Mouse (Mus musculus) heart, postnatal 36 days (tissue): Measurements from ENCODE around the gene Fen1. TPM values are rescaled to one million over a fixed set of nuclear protein-coding genes. Genes with fewer than 3 reads are reported as not detected.

ENCODE experiments used
- DNase-seq, 2 experiments: peaks; one replicate each; pipeline ENCODE4 v3.0.0; 2021 to 2022
- intact Hi-C: fragments of 180-260 bp; cut with DNase I; formaldehyde crosslinking; loops from one replicate; pipeline ENCODE4 v1.15.1; 2025
- total RNA-seq, 2 experiments: library from RNA; stranded (reverse); gene quantifications; 2 replicates each; pipeline ENCODE4 v1.2.3; 2021

Fen1 gene
- total RNA-seq, result 1 to 10 TPM; 4.7 TPM

DNA sequence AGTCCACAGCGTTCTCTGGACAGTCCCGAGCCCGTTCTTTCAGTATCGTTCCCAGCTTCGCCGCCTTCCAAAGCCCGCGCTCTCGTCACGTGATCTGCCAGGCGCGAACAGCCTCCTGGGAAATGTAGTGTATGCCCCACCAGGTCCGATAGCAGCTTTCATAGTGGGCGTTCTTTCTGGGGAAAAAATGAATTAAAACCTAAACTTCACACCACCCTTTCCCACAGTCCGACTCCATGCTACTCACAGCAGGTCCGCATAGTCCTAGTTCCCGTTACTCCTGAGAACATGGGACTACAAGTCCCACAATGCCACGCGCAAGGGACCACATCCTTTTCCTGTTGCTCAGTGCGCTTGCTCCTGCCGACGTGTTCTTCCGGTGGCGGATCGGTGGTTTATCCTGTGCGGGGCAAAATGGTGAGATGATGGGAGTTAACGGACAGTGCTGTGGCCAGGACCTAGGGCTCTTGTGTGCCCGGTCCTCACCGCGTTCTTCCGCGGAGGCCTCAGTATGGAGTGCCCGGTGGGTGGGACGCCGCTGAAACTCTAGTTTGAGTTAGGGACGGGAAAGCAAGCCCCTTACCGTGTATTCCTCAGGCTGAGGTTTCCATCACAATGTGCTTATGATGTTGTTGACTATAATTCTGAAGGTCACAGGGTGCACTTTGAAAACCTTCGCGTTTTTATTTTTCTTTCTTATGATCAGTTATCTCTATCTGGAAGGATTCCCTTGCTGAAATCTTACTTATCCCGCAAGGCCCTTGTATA, at the start of gene Fen1, which contains the start of gene Tmem258:
Gene Fen1, minus strand, starts transcription at position 322 of the 768 bp plus-strand sequence.
Gene Tmem258, plus strand, starts transcription at position 167 of the 768 bp plus-strand sequence.
- intact Hi-C loops, result loop anchor here (2.0 kb wide), 1 partner anchor 19 kb away; no protein-coding TSS in a partner anchor

GRCm38 (mm10) chr19:10248128-10248527, 44.2 kb upstream of the Fen1 start:
- no peak for DNase-seq
- intact Hi-C loops, result no loop called here

More for the DNA sequence above, at the start of gene Fen1, which contains the start of gene Tmem258:
- DNase-seq, result peak; percentile 95 to 96

- intact Hi-C loops, result no loop called here
- no peak for DNase-seq
Measured at GRCm38 (mm10) chr19:10247165-10247564, 43.2 kb upstream of the Fen1 start.

- peak; percentile 37 to 60 for DNase-seq
- intact Hi-C loops, result no loop called here
Measured at GRCm38 (mm10) chr19:10244183-10244582, 40.2 kb upstream of the Fen1 start.

- intact Hi-C loops, result no loop called here
- no peak for DNase-seq
Measured at GRCm38 (mm10) chr19:10242916-10243315, 38.9 kb upstream of the Fen1 start.

DNA sequence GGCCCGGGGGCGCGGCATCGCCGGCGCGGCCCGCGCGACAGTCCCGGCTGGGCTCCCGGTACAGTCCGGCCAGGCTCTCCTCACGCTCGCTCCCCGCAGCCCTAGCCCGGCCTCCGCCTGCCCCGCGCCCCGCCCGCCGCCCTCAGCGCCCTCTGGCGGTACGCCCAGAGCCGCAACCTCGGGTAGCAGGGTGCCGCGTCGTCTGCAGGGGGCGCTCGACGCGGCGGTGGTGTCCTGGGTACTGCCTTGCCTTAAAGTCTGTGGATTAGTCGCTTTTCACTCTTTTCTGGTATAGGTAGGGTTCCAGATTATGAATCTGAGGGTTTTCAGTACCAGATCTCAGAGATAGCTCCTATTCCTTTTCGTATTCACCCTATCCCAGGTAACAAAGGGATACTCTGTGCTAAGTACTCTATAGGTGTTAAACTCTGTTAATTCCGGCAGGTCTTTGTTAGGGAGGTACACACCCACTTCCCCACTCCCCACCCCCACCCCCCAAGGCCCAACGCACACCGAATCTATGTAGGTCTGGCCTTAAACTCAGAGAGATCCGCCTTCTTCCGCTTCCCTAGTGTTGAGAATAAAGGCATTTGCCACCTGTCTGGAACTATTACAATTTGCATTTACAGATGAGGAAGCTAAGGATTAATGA, 36.8 kb upstream of the Fen1 start, which contains the start of gene Myrf:
Gene Myrf, minus strand, starts transcription at position 95 of the 652 bp plus-strand sequence.
- intact Hi-C loops, result no loop called here
- peak; percentile 80 to 81 for DNase-seq

DNA sequence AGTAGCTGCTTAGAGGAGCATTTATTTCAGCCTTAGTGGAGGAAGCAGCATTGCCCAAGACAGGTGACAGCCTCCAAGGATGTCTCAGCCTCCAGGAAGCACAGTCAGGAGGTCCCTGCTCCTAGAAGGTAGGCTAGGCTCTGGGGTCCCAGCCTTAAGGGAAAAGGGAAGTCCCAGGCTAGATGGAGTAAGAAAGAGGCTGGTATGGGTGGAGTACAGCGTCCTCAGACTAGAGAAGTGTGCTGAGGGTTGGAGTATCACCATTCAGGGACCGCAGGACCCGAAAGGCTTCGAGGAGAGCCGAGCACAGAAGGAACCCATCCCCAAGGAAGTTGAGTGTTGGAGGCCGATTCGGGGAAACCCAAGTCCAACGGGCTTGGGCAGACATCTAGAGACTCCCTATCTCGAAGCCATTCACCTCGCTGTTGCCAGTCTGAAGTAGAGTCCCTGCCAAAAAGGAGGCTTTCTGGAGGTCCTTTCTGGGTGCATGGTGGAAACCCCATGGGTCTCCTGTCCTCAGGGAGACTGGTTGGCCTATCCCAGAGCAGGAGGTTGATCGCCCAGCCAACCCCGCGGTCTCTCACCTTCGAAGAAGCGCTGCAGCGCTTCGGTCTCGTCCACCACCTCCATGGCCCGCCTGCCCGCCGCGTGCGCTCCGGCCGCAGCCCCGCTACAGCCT, 36.1 kb upstream of the Fen1 start:
- intact Hi-C loops, result no loop called here
- DNase-seq, result no peak

- intact Hi-C loops, result no loop called here
Measured at GRCm38 (mm10) chr19:10239419-10239818, 35.5 kb upstream of the Fen1 start.

GRCm38 (mm10) chr19:10238477-10238876, 34.5 kb upstream of the Fen1 start:
- intact Hi-C loops, result no loop called here
- DNase-seq, result no peak

More at GRCm38 (mm10) chr19:10239419-10239818, 35.5 kb upstream of the Fen1 start:
- DNase-seq, result no peak

- intact Hi-C loops, result no loop called here
- DNase-seq, result no peak
Measured at GRCm38 (mm10) chr19:10235784-10236565, 32.0 kb upstream of the Fen1 start.

DNA sequence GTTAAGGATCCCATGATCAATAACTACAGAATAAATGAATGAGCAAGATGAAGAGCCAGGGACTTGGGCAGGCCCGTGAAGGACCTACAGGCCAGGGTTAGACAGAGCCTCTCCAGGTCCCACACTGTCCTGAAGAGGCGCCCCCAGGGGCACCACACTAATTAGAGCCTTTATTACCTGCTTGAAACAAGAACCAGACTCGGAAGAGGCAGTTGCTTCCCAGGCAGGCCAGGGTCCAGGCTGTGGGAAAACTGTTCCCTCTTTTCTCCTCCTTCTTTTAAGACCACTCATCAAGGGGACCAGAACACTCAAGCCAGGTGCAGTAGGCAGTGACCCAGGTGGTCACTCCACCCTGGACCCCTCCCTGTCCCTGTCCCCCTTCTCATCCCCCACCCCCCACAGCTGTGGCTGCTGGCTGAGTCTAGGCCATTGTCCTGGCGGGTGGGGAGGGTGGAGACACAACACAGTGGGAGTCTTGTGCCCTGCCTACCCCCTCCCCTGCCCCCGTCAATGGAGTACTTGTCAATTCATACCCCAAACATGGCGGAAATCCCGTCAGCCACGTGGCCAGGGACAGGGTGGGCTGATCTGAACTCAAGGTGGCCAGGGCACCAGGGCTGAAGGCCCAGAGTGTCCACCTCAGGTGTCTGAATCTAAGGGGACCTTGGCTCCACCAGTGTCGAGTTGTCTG, 28.5 kb upstream of the Fen1 start:
- intact Hi-C loops, result no loop called here
- no peak for DNase-seq

- no peak for DNase-seq
- intact Hi-C loops, result no loop called here
Measured at GRCm38 (mm10) chr19:10231871-10232270, 27.9 kb upstream of the Fen1 start.

- intact Hi-C loops, result no loop called here
- DNase-seq, result no peak
Measured at GRCm38 (mm10) chr19:10231016-10231415, 27.0 kb upstream of the Fen1 start.

GRCm38 (mm10) chr19:10225767-10226166, 21.8 kb upstream of the Fen1 start:
- no peak for DNase-seq
- intact Hi-C loops, result no loop called here

- no peak for DNase-seq
- intact Hi-C loops, result no loop called here
Measured at GRCm38 (mm10) chr19:10224637-10225453, 20.9 kb upstream of the Fen1 start.

DNA sequence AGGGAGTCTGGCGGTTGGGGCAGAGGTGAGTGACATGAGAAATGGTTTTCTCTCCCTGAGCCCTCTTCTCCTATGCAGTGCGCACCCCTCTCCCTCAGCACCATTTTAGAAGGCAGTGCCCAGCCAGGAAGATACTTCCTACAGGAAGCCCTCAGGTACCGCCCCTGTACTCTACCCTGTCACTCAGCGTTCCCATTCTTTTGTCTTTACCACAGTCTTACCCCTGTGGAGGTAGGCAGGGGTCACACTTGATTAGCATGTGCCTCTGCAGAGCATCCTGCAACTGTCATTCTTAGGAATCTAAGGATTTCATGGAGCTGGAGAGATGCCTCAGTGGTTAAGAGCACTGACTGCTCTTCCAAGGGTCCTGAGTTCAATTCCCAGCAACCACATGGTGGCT, 19.6 kb upstream of the Fen1 start:
- intact Hi-C loops, result no loop called here
- no peak for DNase-seq

DNA sequence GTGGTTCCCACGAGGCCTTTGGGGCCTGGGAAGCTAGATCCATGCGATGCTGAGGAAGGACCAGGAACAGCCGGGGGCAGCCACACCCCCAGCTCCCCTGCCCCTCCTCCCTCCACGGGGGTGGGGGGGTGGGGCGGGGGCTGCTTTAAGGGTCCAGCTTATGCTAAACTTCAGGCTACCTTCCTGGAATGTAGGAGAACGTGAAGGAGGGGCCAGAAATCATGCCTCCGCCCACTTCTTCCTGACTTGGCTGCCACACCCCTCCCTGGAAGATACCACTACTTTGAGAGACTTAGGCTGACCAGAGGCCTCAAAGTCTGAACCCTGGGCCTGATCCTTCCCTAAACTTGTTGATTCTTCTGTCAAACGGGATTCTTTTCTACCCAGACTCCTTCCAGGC, 18.7 kb upstream of the Fen1 start:
- no peak for DNase-seq
- intact Hi-C loops, result no loop called here

DNA sequence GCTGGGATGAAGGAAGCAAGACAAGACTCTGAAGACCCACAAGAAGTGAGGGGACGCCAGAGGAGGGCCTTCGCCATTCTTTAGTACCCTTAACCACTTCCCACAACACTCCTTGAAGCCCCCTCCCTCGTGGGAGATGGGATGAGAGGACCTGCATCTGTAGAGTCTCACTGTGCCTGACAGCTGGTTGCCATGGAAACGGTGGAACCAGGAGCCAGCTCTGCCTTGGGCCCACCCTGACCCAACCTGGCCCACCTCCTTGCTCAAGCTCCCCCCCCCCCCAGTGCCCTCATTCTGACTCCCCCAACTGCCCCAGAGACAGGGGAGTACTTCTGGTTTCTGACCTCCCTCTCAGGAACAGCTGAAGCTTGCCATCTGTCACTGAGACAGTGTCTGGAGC, 17.6 kb upstream of the Fen1 start:
- DNase-seq, result no peak
- intact Hi-C loops, result no loop called here

GRCm38 (mm10) chr19:10219593-10219992, 15.6 kb upstream of the Fen1 start:
- no peak for DNase-seq
- intact Hi-C loops, result no loop called here
